Mouse (Mus musculus): Measurements from ENCODE around the gene Znhit1. TPM values are rescaled to one million over a fixed set of nuclear protein-coding genes. Genes with fewer than 3 reads are reported as not detected.

Gene Znhit1
- polyA plus RNA-seq, 1 experiment from 2014 or later = 110 TPM

- Histone ChIP-seq H3K27me3 (peaks cover 59% of the 10 kb centered on the region), H3K36me3 (no peaks in the 10 kb centered on the region), H3K4me1 (replicated peaks) (peaks cover 19% of the 10 kb centered on the region), H3K9ac (replicated peaks) (no peak overlapping the region), H3K9me3 (no peaks in the 10 kb centered on the region), H3K4me3 (replicated peaks) (no peak overlapping the region), H3K27ac (no peak overlapping the region), H3K4me2 (replicated peaks) (no peak overlapping the region; the same call in 1 of the 2 replicates)
- WGBS = 51% methylated on average over 3 of the region's 3 CpGs
- ATAC-seq = no peak
Observed at GRCm38 (mm10) chr5:137024318-137024717, 36.5 kb upstream of the Znhit1 start.

GRCm38 (mm10) chr5:137015913-137016312 is 28.1 kb upstream of the Znhit1 start:
- H3K4me3 ChIP-seq (replicated peaks) = no peak overlapping the region
- H3K9ac ChIP-seq (replicated peaks) = no peak overlapping the region
- H3K4me1 ChIP-seq (replicated peaks) = no peaks in the 10 kb centered on the region
- no peaks in the 10 kb centered on the region; the same call in 1 of the 2 replicates for H3K27me3 ChIP-seq
- no peak overlapping the region for H3K4me2 ChIP-seq (replicated peaks)
- H3K9me3 ChIP-seq = peaks cover 2% of the 10 kb centered on the region; the same call in 1 of the 2 replicates
- H3K36me3 ChIP-seq = no peaks in the 10 kb centered on the region
- 93% methylated on average over 3 of the region's 3 CpGs for WGBS
- ATAC-seq = no peak
- no peak overlapping the region for H3K27ac ChIP-seq

GRCm38 (mm10) chr5:137012401-137012950 is 24.7 kb upstream of the Znhit1 start:
- no peak overlapping the region for H3K9ac ChIP-seq (replicated peaks)
- ATAC-seq = no peak
- H3K27me3 ChIP-seq = no peaks in the 10 kb centered on the region
- no peak overlapping the region for H3K4me2 ChIP-seq (replicated peaks)
- no peaks in the 10 kb centered on the region for H3K36me3 ChIP-seq
- 85% methylated on average over 15 of the region's 15 CpGs for WGBS
- H3K4me3 ChIP-seq (replicated peaks) = no peak overlapping the region
- no peak overlapping the region for H3K27ac ChIP-seq
- peaks cover 2% of the 10 kb centered on the region; the same call in 1 of the 2 replicates for H3K9me3 ChIP-seq
- no peaks in the 10 kb centered on the region for H3K4me1 ChIP-seq (replicated peaks)

- Histone ChIP-seq H3K4me1 (replicated peaks) (no peaks in the 10 kb centered on the region), H3K27ac (no peak overlapping the region), H3K9ac (replicated peaks) (no peak overlapping the region), H3K4me3 (replicated peaks) (no peak overlapping the region), H3K27me3 (no peaks in the 10 kb centered on the region), H3K4me2 (replicated peaks) (no peak overlapping the region), H3K36me3 (no peaks in the 10 kb centered on the region), H3K9me3 (peaks cover 2% of the 10 kb centered on the region; the same call in 1 of the 2 replicates)
- 27% methylated on average over 3 of the region's 3 CpGs for WGBS
- ATAC-seq = no peak
Observed at GRCm38 (mm10) chr5:137009988-137010387, 22.2 kb upstream of the Znhit1 start.

- no peak for ATAC-seq
- Histone ChIP-seq H3K9ac (replicated peaks) (no peak overlapping the region), H3K4me1 (replicated peaks) (no peaks in the 10 kb centered on the region), H3K4me2 (replicated peaks) (no peak overlapping the region), H3K27ac (no peak overlapping the region), H3K27me3 (no peaks in the 10 kb centered on the region), H3K9me3 (no peaks in the 10 kb centered on the region), H3K4me3 (replicated peaks) (no peak overlapping the region), H3K36me3 (no peaks in the 10 kb centered on the region)
- WGBS = 65% methylated on average over 8 of the region's 8 CpGs
Observed at GRCm38 (mm10) chr5:137007276-137007675, 19.5 kb upstream of the Znhit1 start.

GRCm38 (mm10) chr5:137000612-137001011 is 12.8 kb upstream of the Znhit1 start:
- H3K9ac ChIP-seq (replicated peaks) = no peak overlapping the region
- no peak overlapping the region for H3K27ac ChIP-seq
- no peaks in the 10 kb centered on the region for H3K27me3 ChIP-seq
- WGBS = 87% methylated on average over 2 of the region's 2 CpGs
- no peak for ATAC-seq
- H3K36me3 ChIP-seq = peaks cover 11% of the 10 kb centered on the region
- no peak overlapping the region for H3K4me2 ChIP-seq (replicated peaks)
- H3K4me1 ChIP-seq (replicated peaks) = no peaks in the 10 kb centered on the region
- H3K9me3 ChIP-seq = no peaks in the 10 kb centered on the region
- no peak overlapping the region for H3K4me3 ChIP-seq (replicated peaks)

GRCm38 (mm10) chr5:136999449-136999848 is 11.6 kb upstream of the Znhit1 start:
- 73% methylated on average over 4 of the region's 5 CpGs for WGBS
- ATAC-seq = no peak
- no peak overlapping the region for H3K4me3 ChIP-seq (replicated peaks)
- no peaks in the 10 kb centered on the region for H3K9me3 ChIP-seq
- no peak overlapping the region for H3K9ac ChIP-seq (replicated peaks)
- H3K27me3 ChIP-seq = no peaks in the 10 kb centered on the region
- H3K27ac ChIP-seq = no peak overlapping the region
- H3K4me1 ChIP-seq (replicated peaks) = no peaks in the 10 kb centered on the region
- H3K36me3 ChIP-seq = peaks cover 22% of the 10 kb centered on the region
- H3K4me2 ChIP-seq (replicated peaks) = no peak overlapping the region

- Histone ChIP-seq H3K4me3 (replicated peaks) (no peak overlapping the region), H3K9ac (replicated peaks) (no peak overlapping the region), H3K27me3 (no peaks in the 10 kb centered on the region), H3K4me1 (replicated peaks) (peaks cover 23% of the 10 kb centered on the region), H3K9me3 (no peaks in the 10 kb centered on the region), H3K4me2 (replicated peaks) (no peak overlapping the region), H3K27ac (no peak overlapping the region), H3K36me3 (peaks cover 62% of the 10 kb centered on the region)
- WGBS = 94% methylated on average over 6 of the region's 6 CpGs
- no peak for ATAC-seq
Observed at GRCm38 (mm10) chr5:136989801-136990200, 2.0 kb upstream of the Znhit1 start.

GRCm38 (mm10) chr5:136988420-136988819 is 599 bp upstream of the Znhit1 start:
- 86% methylated on average over 7 of the region's 7 CpGs for WGBS
- no peaks in the 10 kb centered on the region for H3K9me3 ChIP-seq
- no peak overlapping the region for H3K27ac ChIP-seq
- H3K4me3 ChIP-seq (replicated peaks) = peak overlapping the region; percentile 80
- peak overlapping the region; percentile 92 for H3K9ac ChIP-seq (replicated peaks)
- H3K4me1 ChIP-seq (replicated peaks) = peaks cover 23% of the 10 kb centered on the region
- no peak for ATAC-seq
- peaks cover 60% of the 10 kb centered on the region for H3K36me3 ChIP-seq
- no peaks in the 10 kb centered on the region for H3K27me3 ChIP-seq
- peak overlapping the region; percentile 94 for H3K4me2 ChIP-seq (replicated peaks)

GRCm38 (mm10) chr5:136987138-136987933 is 485 bp downstream of the Znhit1 start:
- peaks cover 23% of the 10 kb centered on the region for H3K4me1 ChIP-seq (replicated peaks)
- peak overlapping the region; percentile 92 for H3K9ac ChIP-seq (replicated peaks)
- H3K27me3 ChIP-seq = no peaks in the 10 kb centered on the region
- peaks cover 54% of the 10 kb centered on the region for H3K36me3 ChIP-seq
- under 1% methylated on average over 67 of the region's 67 CpGs for WGBS
- no peaks in the 10 kb centered on the region for H3K9me3 ChIP-seq
- H3K4me2 ChIP-seq (replicated peaks) = peak overlapping the region; percentile 94
- peak overlapping the region; percentile 92 for H3K27ac ChIP-seq
- peak; percentile 66 for ATAC-seq
- peak overlapping the region; percentile 80 for H3K4me3 ChIP-seq (replicated peaks)

- Histone ChIP-seq H3K27ac (peak within 1 kb of the TSS; percentile 92), H3K36me3 (peaks cover 54% of the 10 kb centered on the region), H3K4me3 (replicated peaks) (peak within 1 kb of the TSS; percentile 80), H3K9me3 (no peaks in the 10 kb centered on the region), H3K9ac (replicated peaks) (peak within 1 kb of the TSS; percentile 92), H3K4me2 (replicated peaks) (peak within 1 kb of the TSS; percentile 94), H3K27me3 (no peaks in the 10 kb centered on the region), H3K4me1 (replicated peaks) (peaks cover 23% of the 10 kb centered on the region)
- WGBS = under 1% methylated on average over 26 of the region's 26 CpGs
- ATAC-seq = peak; percentile 90
Observed at GRCm38 (mm10) chr5:136986695-136987137, 1.1 kb downstream of the Znhit1 start, which contains the start of gene Plod3. TSS of gene Plod3 (plus strand) at chr5:136987019.

GRCm38 (mm10) chr5:136984828-136985227 is 3.0 kb downstream of the Znhit1 start:
- ATAC-seq = no peak
- Histone ChIP-seq H3K9me3 (no peaks in the 10 kb centered on the region), H3K4me2 (replicated peaks) (no peak overlapping the region), H3K4me3 (replicated peaks) (no peak overlapping the region), H3K36me3 (peaks cover 50% of the 10 kb centered on the region), H3K9ac (replicated peaks) (no peak overlapping the region), H3K4me1 (replicated peaks) (peaks cover 23% of the 10 kb centered on the region), H3K27ac (no peak overlapping the region), H3K27me3 (no peaks in the 10 kb centered on the region)
- 56% methylated on average over 14 of the region's 14 CpGs for WGBS
